Mouse (Mus musculus) kidney, adult 11 months (tissue): ENCODE results near the gene Krtap22-2.
"Not testable (repeated sequence)": the region's sequence is repeated elsewhere in the genome, so short reads cannot be mapped to it uniquely, and the experiment has no call there.

Experiments used
- DNase-seq: peaks from one replicate; pipeline ENCODE4 v3.0.0; 2022

The Krtap22-2 gene

DNA sequence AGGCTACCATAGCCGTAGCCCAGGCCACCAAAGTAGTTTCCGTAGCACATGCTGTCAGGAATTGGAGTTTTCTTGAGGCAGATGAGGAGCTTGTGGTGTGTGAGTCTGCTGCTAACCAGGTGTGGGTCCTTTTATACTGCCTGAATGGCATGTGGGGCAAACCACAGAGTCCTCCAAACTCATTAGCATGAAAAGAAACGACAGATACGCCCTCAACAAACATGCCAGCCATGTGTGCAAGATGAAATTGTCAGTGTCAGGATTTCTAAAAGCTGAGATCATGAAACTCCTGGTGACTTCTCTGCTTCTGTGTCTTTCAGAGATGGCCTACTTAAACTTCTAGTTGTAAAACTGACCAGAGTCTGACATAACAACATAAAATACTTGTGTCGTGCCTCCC, at the start of gene Krtap22-2:
Gene Krtap22-2, minus strand, starts transcription at position 101 of the 400 bp plus-strand sequence.
- DNase-seq, result no peak

DNA sequence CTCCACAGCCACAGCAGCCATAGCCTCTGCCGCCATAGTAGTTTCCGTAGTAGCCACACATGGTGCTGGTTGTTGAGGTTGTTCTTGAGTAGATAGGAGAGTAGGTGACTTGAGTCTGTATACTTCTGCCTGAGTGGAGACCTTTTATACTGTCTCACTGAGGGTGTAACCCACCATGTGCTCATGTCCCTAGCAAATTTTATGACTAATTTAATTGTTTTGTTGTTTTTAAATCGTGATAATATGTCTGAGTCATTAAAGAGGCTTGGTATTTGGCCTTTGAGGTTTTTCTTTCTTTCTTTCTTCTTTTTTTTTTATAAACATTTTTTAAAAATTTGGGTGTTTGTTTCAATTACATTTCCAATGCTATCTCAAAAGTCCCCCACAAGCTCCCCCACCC, 37.2 kb upstream of the Krtap22-2 start, which contains the start of gene Krtap6-5:
Gene Krtap6-5, minus strand, starts transcription at position 101 of the 400 bp plus-strand sequence.
- no peak for DNase-seq

DNA sequence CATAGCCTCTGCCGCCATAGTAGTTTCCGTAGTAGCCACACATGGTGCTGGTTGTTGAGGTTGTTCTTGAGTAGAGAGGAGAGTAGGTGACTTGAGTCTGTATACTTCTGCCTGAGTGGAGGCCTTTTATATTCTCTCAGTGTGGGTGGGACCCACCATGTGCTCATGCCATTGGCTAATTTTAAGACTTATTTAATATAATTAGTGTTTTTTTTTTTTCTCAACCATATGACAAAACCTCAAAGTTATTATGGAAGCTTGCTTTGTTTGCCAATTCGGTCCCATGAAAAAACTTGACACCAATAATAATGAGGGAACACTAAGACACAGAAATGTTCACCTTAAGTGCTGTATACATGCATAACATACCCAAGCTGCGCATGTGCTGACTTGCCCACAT, 30.8 kb upstream of the Krtap22-2 start, which contains the start of gene Gm10228:
Gene Gm10228, minus strand, starts transcription at position 101 of the 400 bp plus-strand sequence.
- DNase-seq, result not testable (repeated sequence)

DNA sequence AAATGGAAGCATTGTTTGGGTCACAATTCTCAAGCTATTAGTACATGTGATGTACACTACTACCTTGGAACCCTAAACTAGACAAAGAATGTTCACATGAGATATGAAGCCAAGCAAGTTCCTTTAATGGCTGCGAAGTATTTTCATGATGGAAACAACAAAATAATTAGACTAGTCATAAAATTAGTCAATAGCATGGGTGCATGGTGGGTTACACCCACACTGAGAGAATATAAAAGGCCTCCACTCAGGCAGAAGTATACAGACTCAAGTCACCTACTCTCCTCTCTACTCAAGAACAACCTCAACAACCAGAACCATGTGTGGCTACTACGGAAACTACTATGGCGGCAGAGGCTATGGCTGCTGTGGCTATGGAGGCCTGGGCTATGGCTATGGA, 20.8 kb upstream of the Krtap22-2 start, which contains the start of gene Krtap6-1:
Gene Krtap6-1, plus strand, starts transcription at position 301 of the 400 bp plus-strand sequence.
- not testable (repeated sequence) for DNase-seq

DNA sequence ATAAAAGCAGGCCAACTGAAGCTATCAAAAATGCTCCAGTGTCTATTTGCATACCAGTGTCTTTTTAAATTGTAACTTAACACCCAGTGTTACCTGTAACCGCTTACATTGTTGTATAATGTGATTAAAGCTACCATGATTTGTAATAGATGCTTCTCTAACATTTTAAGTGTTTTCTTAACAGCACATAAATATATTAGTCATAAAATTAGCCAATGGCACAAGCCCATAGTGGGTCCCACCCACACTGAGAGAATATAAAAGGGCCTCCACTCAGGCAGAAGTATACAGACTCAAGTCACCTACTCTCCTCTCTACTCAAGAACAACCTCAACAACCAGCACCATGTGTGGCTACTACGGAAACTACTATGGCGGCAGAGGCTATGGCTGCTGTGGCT, 4.4 kb upstream of the Krtap22-2 start, which contains the start of gene Gm10229:
Gene Gm10229, plus strand, starts transcription at position 301 of the 400 bp plus-strand sequence.
- not testable (repeated sequence) for DNase-seq

DNA sequence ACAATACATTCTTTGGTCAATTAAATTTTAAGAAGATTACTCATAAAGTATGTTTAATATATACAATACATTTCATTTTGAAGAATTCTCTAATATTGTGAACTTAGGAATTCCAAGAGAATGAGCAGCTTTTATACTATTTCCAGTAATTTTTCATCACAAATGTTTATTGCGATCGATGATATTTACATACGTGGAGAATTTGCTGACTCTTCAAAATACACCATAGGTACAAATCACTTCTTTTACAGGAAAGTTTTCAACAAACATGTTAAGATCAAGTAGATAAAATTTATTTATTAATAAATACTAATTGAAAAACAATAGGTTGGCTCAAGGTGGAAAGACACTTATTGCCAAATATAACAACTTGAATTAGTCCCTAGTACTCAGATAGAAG, 3.4 kb upstream of the Krtap22-2 start:
- no peak for DNase-seq

DNA sequence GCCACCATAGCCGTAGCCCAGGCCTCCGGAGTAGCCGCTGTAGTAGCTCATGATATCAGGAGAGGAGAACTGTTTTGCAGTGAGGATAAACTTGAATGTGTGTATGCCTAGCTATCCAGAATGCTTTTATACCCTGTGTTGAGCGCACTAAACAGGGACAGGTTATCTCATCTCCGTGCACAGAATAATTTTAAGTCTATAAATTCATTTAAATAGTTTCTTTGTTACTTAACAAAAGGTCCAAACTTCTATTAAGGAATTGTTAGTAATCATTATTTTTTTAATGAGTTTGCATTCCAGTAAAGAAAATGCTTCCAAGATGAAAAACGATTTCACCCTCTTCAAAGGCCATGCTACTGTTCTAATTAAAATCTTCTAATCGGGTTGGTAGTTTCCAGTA, 47.8 kb downstream of the Krtap22-2 start, which contains the start of gene Krtap16-3:
Gene Krtap16-3, minus strand, starts transcription at position 101 of the 400 bp plus-strand sequence.
- no peak for DNase-seq
